Mouse (Mus musculus) gonadal fat pad, adult 2 months (tissue): Measurements from ENCODE around the gene Ablim1. TPM values are rescaled to one million over a fixed set of nuclear protein-coding genes. Genes with fewer than 3 reads are reported as not detected.

Source experiments
- DNase-seq: peaks from one replicate; pipeline ENCODE4 v3.0.0-alpha.2; 2012; ENCODE audit warnings: low read depth
- polyA plus RNA-seq: library from polyadenylated mRNA; depleted of rRNA; stranded (reverse); fragments of >200 nt; gene quantifications from 2 replicates; pipeline ENCODE4 v1.2.3, GENCODE M21; 2012

The Ablim1 gene
- polyA plus RNA-seq, 1 experiment = 57.5 TPM

- DNase-seq = no peak
Observed at GRCm38 (mm10) chr19:57222657-57223056, 92.1 kb downstream of the Ablim1 start.

GRCm38 (mm10) chr19:57221684-57222235, 93.0 kb downstream of the Ablim1 start:
- no peak for DNase-seq

- DNase-seq = no peak
Observed at GRCm38 (mm10) chr19:57219758-57220157, 95.0 kb downstream of the Ablim1 start.

- DNase-seq = no peak
Observed at GRCm38 (mm10) chr19:57217161-57217560, 97.6 kb downstream of the Ablim1 start.

GRCm38 (mm10) chr19:57215527-57215926, 99.2 kb downstream of the Ablim1 start:
- DNase-seq = no peak

- no peak for DNase-seq
Observed at GRCm38 (mm10) chr19:57212406-57212805, 102.3 kb downstream of the Ablim1 start.

- DNase-seq = no peak
Observed at GRCm38 (mm10) chr19:57211444-57212111, 103.1 kb downstream of the Ablim1 start.

GRCm38 (mm10) chr19:57210924-57211323, 103.8 kb downstream of the Ablim1 start:
- DNase-seq = no peak

GRCm38 (mm10) chr19:57204101-57204500, 110.6 kb downstream of the Ablim1 start:
- no peak for DNase-seq

- DNase-seq = no peak
Observed at GRCm38 (mm10) chr19:57202554-57202953, 112.2 kb downstream of the Ablim1 start.

GRCm38 (mm10) chr19:57201090-57201483, 113.6 kb downstream of the Ablim1 start:
- no peak for DNase-seq

GRCm38 (mm10) chr19:57200477-57201089, 114.1 kb downstream of the Ablim1 start:
- DNase-seq = no peak

- DNase-seq = no peak
Observed at GRCm38 (mm10) chr19:57199361-57199760, 115.4 kb downstream of the Ablim1 start.

- DNase-seq = no peak
Observed at GRCm38 (mm10) chr19:57198531-57198930, 116.2 kb downstream of the Ablim1 start.

GRCm38 (mm10) chr19:57198029-57198428, 116.7 kb downstream of the Ablim1 start:
- DNase-seq = no peak

GRCm38 (mm10) chr19:57197043-57197817, 117.5 kb downstream of the Ablim1 start:
- DNase-seq = no peak

- DNase-seq = no peak
Observed at GRCm38 (mm10) chr19:57196616-57197015, 118.1 kb downstream of the Ablim1 start.

- DNase-seq = no peak
Observed at GRCm38 (mm10) chr19:57195169-57195930, 119.4 kb downstream of the Ablim1 start.

- DNase-seq = no peak
Observed at GRCm38 (mm10) chr19:57193958-57194357, 120.8 kb downstream of the Ablim1 start.

GRCm38 (mm10) chr19:57193382-57193781, 121.3 kb downstream of the Ablim1 start:
- no peak for DNase-seq

GRCm38 (mm10) chr19:57191109-57191508, 123.6 kb downstream of the Ablim1 start:
- no peak for DNase-seq

- no peak for DNase-seq
Observed at GRCm38 (mm10) chr19:57189427-57189826, 125.3 kb downstream of the Ablim1 start.
